Mouse (Mus musculus) layer of hippocampus, adult 18-20 months (tissue): ENCODE data around the gene Arl15. TPM values are rescaled to one million over a fixed set of nuclear protein-coding genes. Genes with fewer than 3 reads are reported as not detected.

Source experiments
- DNase-seq, 2 experiments: peaks; one replicate each; pipeline ENCODE4 v3.0.0; 2022; ENCODE audit warnings: low spot score in 2 of 2
- total RNA-seq, 2 experiments: library from RNA; stranded (reverse); gene quantifications; 2 replicates each; pipeline ENCODE4 v1.2.3; 2021

Arl15 gene
- total RNA-seq, 2 experiments from 2014 or later, result 57.4 to 61.0 TPM

DNA sequence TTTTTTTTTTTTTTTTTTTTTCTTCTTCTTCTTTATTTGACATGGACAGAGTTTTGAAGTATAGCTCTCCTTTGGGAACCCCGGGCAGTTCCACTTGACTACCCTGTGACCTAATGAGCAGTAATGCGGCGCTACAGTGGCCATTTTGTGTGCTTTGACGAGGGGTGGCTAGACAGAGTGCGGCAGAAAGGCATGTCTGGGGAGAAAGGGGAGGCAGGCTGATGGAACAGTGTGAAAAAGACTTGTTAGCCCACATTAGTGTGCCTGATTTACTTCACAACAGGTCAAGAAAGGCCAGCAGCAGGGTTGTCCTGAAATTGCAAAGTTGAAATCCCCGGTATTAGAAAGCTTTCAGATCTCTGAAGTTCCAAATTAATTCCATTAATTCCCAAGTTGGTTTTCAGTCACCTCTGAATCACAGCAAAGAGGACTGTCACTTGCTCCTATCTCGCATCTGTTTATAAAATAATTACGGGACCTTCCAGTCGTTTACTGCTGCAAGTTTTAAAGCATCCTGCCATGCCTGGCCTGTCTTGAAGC lies 187.2 kb downstream of the Arl15 start:
- DNase-seq, result no peak

DNA sequence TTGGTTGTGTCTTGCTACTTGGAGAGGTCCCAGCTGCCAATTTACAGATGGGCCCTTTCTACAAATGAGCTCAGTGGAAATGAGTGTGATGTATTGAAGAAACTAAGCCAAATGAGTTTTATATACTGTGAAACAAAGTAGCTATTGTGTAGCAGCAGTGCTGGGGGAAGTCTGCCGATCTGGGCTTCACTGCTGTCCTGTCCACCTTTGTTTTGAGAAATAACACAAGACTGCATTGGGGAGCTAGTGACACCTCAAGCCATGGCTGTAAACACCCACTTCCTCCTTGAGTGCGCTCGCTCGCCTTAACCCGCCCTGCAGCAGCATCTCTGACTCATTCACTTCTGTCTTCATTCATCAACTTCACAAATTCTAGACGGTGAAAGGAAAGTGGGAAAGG lies 189.3 kb downstream of the Arl15 start:
- no peak for DNase-seq

DNA sequence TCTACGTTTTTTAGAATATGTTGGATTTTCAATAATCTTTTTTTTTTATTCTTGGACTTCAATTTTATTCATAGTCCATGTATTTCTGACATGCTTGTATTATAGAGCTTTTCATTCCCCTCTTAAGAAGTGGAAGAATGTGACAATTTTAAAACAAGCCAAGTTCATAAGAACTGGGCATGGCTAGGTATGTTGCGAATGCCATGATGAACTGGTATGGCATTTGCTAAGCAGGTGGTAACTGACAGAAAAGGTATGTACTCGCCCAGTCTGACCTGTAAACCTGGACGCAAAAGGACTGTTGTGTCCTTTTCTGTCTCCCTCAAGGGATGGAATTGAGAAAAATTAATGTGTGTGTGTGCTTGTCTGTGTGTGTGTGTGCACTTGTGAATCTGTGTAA lies 190.2 kb downstream of the Arl15 start:
- no peak for DNase-seq

DNA sequence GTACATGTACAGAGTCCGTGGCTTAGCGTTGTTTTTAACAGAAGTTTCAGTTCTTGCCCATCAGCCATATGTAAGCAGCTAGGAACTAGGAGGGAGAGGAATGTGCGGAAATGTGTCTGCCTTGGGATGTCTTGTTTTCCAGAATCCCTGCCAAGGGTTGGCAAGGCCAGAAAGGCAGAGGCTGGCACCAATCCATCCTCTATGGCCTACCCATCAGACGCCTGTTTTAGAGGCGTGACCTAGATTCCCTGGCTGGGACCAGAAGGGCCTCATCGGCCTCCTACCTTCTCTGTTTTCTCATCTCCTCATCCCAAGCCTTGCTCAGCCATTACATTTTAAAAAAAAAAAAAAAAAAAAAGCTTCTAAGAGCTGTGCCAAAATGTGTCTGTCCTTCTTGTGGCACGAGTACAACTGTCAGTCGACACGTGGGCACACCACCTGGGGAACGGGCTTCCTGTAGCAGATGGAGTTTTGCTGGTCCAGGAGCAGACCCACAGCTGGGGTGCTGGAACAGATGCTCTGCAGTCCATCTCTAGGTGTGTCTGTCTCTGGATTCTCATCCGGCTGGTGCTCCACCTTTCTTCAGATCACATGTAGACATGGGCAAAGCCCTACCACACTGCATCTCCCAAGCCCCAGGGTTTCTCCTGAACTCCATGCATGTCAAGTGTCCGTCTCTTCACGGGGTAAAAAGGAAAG lies 192.7 kb downstream of the Arl15 start:
- DNase-seq, result no peak

DNA sequence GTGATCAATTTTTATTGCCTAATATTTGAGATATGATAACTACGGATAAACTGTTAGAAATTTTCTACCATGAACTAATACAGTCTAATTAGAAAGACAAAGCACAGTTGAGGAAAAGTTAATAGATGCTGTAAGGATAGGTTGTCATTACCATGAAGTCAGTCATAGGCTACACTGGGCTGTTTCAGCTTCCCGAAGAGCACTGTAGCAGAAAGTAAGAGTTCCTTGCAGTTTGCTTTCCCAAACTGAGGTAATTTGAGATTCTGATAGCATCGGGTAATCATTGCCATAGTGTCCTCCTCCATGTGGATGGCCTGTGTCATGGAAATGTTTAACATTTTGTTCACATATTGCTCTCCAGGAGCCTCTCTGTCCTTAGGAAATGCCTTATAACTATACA lies 195.9 kb downstream of the Arl15 start:
- DNase-seq, result no peak

DNA sequence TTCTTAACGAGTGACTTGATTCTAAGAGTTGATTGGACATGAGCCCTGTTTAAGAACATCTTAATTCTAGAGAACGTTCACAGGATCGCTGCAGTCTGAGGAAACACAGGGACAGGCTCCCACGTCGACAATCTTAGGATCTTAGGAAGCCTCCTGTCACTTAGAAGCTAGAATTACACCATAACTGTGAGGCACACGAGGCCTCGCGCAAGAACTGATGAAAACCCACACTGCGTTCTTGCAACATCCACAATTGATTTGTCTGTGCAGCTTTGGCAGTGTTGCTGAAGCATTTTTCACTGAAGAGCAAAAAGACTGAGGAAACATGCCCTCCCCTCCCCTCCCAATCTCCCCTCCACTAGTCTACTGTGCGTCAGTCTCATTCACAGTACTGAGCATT lies 196.4 kb downstream of the Arl15 start:
- peak in 1 of 2 experiments; percentile 13 for DNase-seq

DNA sequence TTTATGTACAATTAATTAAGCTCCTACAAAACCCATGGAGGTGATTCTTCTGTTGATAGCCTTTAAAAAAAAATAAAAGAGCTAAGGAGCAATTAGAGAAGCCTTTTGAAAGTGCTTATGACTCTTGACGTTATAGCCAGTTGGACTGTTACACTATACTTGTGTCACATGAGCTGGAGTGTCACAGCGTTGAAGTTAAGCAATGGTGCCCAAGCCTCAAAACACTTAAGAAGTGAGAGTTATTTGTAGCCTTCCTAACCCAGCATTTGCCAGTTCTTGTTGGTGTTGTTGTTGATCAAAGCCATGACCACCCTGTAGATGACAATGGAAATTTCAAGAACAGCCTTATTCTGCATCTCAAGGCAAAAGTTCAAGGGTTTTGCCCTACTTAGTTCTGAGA lies 198.8 kb downstream of the Arl15 start:
- no peak for DNase-seq

DNA sequence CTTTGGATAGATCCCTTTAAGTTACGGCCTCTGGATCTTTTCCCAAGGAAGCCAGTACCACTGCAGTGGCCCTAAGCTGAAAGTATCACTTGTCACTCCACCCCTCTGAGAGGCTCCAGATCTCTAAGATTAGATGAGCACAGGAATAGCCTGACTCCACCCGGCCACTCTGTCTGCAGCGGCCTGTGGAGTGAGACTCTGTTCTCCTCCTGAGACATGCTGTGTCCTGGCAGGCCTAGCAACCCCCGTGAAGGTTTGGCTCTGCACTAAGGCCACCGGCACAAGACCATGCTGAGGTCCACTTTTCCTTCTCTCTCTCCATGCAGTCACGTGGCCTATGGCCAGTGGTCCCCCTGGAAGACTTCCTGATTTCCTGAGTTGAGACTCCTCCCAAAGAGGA lies 200.3 kb downstream of the Arl15 start:
- DNase-seq, result no peak

DNA sequence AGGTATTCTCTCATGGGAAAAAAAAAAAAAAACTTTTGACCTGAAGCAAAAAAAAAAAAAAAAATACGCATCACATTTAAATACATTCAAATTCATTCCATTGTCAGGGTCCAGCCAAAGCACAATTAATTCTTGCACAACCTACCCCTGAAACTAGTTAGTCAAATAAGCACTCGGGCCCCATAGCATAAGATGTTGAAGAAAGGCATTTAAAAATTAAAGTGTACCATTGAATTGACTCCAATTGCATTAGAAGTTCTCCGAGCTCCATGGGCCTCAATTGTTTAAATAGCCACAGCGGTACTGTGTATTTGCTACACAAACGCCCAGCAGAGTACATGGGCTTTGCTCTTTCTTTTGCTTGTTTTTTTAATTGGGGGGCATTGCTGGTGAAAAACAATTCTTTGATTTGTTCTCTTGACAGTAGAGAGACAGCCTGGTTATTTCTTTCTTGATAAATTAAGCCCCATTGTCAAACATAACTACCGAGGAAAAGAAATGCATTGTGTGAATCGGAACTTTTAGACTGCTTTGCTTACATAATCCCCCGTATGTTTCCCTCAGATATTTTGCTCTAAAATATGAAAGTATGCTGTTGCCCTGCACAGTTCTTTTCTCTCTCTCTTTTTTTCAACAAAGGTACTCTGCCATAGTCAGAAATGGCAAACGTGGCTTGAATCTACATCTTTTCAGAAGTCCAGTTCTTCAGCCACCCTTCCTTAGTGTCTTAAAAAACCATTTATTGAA lies 201.4 kb downstream of the Arl15 start:
- DNase-seq, result no peak

DNA sequence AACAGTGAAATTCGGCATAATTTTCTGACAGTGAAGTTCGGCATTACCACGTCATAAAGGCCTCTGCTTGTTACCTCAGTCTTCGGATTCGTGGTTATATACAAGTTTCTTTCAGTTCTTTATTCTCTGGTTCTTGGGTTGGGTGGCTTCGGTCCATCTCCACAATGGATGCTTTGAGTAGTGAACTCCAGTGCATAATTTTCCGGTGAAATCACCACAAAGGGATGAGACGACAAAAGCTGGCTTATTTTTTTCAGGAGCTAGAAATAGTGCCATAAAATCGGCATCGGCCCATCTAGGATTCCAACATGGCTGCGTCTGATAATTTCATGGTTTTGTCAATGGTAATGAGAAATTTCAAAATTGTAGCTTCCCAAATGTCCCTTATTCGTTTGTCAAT lies 204.5 kb downstream of the Arl15 start:
- DNase-seq, result no peak

DNA sequence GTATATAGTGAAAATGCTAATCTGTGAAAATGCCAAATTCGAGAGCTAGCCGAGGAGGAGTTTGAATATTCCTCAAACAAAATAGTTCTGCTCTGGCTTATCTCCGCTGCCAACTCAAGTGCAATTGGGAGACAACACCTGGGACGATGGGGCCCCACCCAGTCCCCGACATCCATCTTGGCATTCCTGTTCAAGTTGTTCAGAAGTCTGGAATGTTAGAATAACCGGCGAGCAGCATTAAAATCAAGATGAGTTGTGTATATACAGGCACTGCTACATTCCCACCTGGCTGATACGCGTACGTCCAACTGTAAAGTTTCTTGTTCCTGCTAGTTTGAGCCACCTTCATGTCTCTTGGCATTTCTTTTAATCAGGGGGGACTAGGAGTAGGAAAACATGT lies 209.2 kb downstream of the Arl15 start:
- no peak for DNase-seq

DNA sequence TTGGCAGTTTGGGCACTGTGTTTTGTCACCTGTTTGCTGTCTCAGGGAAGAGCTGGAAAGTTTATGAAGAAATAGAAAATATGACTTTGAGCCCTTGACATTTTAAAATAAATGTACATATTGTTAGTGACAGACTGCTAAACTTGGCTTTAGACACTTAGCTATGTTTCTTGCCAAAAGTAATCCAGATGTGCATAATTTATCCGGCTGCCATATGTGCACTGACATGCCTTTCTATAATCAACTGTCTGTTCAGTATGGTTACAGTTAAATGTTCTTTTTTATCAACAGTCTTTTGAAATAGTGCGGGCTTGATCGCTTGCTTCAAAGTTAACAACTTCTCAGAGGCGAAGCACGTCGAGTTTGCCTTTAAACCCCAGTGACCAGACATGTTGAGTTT lies 209.9 kb downstream of the Arl15 start:
- no peak for DNase-seq

DNA sequence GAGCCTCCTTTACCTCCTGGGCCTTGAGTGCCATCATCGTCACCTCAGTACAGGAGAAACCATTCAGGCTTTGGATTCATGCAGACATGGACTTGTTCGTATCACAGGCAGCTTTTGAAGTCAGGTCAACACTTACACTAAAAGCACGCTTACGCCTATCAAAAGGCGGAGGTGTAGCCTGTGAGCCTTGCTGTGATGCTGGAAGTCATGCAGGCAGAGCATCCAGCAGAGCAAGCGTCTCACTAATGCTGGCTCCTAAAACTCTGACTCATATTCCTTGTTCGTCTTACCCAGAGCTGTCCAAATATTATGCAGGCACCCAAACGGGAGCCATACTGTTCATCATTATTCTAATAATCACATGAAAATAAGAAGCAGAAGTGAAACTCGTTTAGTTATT lies 215.5 kb downstream of the Arl15 start:
- no peak for DNase-seq

DNA sequence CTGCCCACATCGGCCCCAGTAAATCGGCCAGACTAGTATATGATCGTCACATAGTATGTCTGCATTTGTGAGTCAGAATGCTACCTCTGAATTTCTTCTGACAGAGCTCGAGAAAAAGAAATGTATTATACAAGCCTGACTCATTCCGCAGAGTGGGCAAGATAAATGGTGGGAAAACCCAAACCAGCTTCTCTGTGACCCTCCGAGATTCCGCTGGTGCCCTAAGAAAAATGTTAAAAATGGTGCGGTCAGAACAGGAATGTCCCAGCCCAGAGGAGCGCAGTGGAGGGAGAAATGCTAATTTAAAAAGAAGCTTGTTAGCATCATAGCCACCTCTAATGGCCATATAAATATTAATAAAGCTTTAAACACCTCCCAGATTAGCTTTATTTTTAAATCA lies 216.2 kb downstream of the Arl15 start:
- DNase-seq, result no peak

DNA sequence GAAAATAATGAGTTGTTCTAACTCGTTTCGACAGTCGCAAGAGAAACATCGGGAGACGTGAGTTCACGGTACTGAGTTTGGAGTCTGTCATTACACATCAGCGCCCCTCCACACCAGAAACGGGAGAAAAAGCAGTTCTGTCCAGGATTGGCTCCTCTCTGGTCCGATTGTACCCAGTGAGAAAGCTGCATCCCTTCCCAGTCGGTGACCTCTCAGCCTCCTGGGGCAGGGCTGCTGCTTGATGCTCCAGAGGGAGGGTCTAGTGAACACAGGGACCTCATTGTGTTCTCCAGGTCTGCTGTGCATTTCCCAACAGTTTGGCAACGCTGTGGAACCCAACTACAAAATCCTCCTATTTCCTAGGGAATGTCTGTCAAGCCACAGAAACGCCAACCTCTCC lies 216.7 kb downstream of the Arl15 start:
- no peak for DNase-seq

DNA sequence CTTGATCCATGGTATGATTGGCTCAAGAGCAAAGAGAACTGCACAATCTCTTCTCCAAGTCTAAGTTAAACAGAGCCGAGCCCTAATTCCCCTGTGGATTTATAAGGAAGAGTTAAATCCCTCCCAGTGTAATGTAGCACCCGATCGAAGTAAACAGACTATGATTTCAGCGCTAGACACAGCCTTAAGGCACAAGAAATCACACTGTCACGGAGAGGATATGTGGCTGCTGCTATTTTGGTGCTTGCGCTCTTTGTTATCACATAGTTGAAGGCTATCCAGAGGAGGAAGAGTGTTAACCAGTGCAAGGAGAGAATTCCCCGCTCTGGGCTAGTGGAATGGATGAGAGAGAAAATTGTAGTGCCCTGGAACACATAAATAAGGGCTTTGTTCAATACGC lies 223.6 kb downstream of the Arl15 start:
- no peak for DNase-seq

DNA sequence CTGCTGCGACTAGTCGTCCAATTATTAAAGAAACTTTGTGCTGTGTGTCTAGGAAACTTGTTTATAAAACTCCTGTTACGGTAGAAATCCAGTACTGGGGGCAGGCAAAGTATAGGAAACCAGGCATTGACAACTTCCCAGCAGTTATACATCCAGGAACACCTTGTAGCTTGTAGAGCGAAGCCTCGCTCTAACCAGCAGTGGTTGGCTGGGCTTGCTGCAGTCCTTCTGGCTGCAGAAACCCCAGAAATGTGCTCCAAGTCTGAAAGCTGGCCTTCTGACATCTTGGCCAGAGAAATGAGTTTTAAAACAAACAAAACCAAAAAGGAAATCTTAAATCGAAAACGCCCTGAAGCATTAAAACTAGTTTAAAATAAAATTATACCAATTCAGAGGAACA lies 229.2 kb downstream of the Arl15 start:
- no peak for DNase-seq

DNA sequence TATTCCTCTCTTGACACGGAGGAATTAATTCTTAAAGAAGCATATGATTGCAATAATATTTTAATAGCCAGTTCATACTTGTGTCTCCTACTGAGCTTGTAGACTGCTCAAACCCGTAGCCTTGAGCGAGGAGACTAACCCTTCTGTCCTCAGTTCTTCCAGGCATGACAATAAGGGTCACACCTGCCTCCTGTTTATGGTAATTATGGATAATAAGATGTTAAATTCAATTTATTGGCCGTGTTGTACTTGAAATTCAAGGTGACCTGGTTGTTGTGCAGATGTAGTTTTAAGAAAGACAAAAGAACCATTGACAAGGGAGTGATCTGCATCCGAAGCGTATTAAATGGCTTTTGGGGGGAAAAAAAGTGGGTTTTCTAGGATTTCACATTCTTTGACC lies 232.0 kb downstream of the Arl15 start:
- no peak for DNase-seq

DNA sequence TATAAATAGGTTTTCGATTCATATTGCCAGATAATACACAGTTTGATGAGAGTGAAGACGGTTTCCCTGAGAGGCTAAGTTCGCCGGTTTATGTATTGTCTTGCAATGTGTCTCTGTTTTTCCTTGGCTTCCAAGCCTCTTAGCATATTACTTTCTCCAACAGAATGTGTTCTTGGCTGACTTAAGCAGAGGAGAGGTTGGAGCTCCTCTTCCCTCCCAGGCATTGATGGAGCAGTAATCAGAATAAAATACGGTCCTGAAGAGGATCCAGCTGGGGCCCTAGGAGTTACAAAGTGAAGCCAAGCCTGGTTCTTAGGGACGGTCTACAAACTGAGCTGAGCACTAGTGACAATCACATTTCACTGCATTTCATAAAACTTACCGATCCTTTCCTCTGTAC lies 232.4 kb downstream of the Arl15 start:
- DNase-seq, result no peak

DNA sequence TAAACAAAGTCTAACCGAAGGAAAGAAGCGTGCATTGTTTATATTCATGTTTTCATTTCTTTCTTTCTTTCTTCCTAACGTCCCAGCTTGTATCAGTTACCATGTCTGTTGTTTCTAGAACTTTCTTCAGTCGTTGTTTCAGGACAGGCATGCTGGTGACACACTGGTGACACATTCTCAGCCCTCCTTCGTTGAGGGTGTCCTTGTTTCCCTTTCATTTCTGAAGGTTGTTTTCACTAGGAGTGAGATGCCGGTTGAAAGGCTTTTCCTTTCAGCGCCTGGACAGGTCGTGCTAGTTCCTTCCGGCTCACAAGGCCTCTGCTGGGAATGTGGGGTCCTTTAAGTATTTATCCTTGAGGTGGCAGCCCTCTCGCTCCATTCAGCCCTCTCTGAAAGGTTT lies 253.8 kb downstream of the Arl15 start:
- DNase-seq, result no peak

DNA sequence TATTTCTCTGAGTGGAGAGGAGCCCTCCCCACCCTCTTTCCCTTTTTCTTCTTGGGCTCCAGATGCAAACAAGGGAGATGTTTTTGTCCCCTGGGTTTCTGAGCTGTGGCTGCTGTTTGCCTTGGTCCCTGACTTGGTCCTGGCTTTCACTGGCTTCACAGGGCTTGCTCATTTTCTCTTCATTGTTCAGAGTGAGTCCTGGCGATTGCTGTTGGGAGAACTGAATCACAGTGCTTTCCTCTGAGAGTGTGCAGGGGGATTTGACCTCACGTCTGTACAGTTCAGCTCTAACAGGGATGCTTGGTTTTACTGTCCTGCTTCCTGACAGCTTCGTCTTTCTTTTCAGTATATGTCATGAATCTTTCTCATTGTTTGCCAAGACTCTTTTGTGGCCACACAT lies 254.4 kb downstream of the Arl15 start:
- no peak for DNase-seq

DNA sequence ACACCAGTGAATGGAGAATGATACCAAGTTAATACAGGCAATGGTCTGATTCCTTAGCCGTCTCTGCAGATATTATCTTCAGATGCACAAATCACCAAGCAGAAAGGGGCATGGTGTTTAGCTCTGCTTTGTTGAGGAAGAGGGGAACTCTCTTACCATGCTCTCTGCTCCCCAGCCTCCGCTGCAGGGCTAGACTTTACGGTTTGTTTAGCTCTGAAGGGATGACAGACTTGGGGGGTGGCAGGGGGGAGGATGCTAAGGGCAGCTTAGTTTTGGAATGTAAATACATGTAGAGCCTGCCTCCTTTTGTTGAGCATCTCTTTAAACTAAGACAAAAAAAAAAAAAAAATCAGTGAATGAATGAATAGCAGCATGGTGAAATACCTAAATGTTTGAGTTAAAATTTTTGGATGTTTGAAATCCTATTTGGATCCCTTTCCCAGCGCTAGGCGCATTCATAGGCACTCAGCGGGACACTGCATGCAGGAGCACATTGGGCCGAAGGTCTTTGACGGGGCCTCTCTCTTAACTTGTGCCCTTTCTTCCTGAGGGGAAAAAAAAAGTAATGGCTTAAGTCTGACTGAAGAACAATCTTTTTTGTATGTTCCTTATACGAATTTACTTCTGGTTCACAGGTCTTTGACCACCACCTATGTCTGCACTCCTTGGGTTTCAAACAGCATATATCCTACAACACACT lies 257.0 kb downstream of the Arl15 start:
- DNase-seq, result no peak
